In the genomic region with DNA sequence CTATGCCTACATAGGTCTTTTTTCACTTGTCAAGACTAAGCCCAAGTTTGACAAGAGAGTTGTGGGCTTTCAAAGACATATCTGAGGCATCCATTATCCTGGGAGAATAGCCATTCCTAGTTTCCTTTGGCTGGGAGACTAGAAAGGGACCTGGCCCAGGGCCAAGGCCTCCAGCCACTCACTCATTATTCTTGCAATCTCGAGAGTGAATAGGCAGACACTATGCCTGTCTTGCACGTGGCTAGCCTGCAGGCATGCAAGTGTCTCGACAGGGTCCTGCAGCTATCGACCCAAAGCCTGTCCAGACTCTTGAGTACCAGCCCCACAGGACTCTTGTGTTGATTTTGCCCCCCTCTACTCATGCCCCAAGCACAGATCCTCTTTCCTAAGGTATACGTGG, we compare ENCODE assay signal across 9 mouse cellular contexts.
A peak's percentile ranks its signal among the peaks of the same experiment; 100 is the strongest.
DNase-seq lines count a peak whose midpoint lies in the region; ATAC-seq and TF ChIP-seq lines count a peak whose summit lies in the region.
"Had no signal": no experiment of that assay in that cellular context is flagged by ENCODE, and none has a peak within 500 bp of the region (broad histone marks: within the 10 kb centered on the region; RNA-seq: fewer than 3 reads in every experiment).

No protein-coding gene starts in this region.

- TF ChIP-seq CTCF in heart, adult 2 months (IDR thresholded peaks at IDR 0.05): no peak

- no peak overlapping the region for H3K4me3 ChIP-seq in heart, adult 2 months
- H3K4me3 ChIP-seq in kidney, embryonic 16.5 days (ENCODE audit: low read length): no peak overlapping the region

- no peak overlapping the region for H3K9ac ChIP-seq in heart, adult 2 months (ENCODE audit: low read depth, low read length)
- H3K9ac ChIP-seq in kidney, embryonic 16.5 days (replicated peaks; ENCODE audit: low read length): no peak overlapping the region

- no peak overlapping the region for H3K4me2 ChIP-seq in kidney, embryonic 16.5 days (replicated peaks; ENCODE audit: low read depth, low read length)

- DNase-seq in gastrocnemius, postnatal 10 days: peak; percentile 59
- DNase-seq in gastrocnemius, adult 18-20 months (ENCODE audit: low spot score): no peak
- peak; percentile 9 for DNase-seq in MN1 (ENCODE audit: low spot score)
- DNase-seq in heart, adult 2 months: peak; percentile 53 to 55
- DNase-seq in frontal cortex, postnatal 25 days (ENCODE audit: low spot score in 2 of 2): no peak
- no peak for DNase-seq in yolk sac, embryonic 10.5 days (ENCODE audit: low spot score)
- DNase-seq in right cerebral cortex, postnatal 4 days: no peak

- no peaks in the 10 kb centered on the region for H3K79me2 ChIP-seq in heart, adult 2 months (replicated peaks; ENCODE audit: control insufficient read depth, insufficient read depth, low read length)

- no peaks in the 10 kb centered on the region for H3K27me3 ChIP-seq in heart, adult 2 months (ENCODE audit: control insufficient read depth, insufficient read depth, low read length)
- H3K27me3 ChIP-seq in kidney, embryonic 16.5 days (ENCODE audit: insufficient read depth, low read length): no peaks in the 10 kb centered on the region

- no peak overlapping the region for H3K27ac ChIP-seq in heart, adult 2 months
- H3K27ac ChIP-seq in kidney, embryonic 16.5 days (ENCODE audit: low read length): 0 out of 2 replicates have a peak overlapping the region, but pooled peaks have one; percentile 4

- H3K36me3 ChIP-seq in heart, adult 2 months (ENCODE audit: control insufficient read depth, insufficient read depth, low read length): no peaks in the 10 kb centered on the region
- H3K36me3 ChIP-seq in kidney, embryonic 16.5 days (ENCODE audit: insufficient read depth, low read length): no peaks in the 10 kb centered on the region; the same call in 1 of the 2 replicates

- WGBS in heart, adult 2 months: 33% methylated on average over 5 of the region's 5 CpGs
- 48% methylated on average over 5 of the region's 5 CpGs for WGBS in kidney, embryonic 16.5 days

- no peak for TF ChIP-seq EP300 in heart, adult 2 months (IDR thresholded peaks at IDR 0.05; ENCODE audit: insufficient read depth, low read depth, low read length)

- TF ChIP-seq POLR2A in heart, adult 2 months (IDR thresholded peaks at IDR 0.05; ENCODE audit: insufficient read depth, low read depth, low read length): no peak

- no peak for ATAC-seq in kidney, embryonic 16.5 days (ENCODE audit: low FRiP score, low TSS enrichment)
- ATAC-seq: CD4-positive, CD25-positive, alpha-beta regulatory T cell, adult 4 months had no signal

- no peaks in the 10 kb centered on the region for H3K9me3 ChIP-seq in kidney, embryonic 16.5 days (ENCODE audit: low read length)

- peaks cover 3% of the 10 kb centered on the region; the same call in 1 of the 2 replicates for H3K4me1 ChIP-seq in heart, adult 2 months (ENCODE audit: control insufficient read depth, insufficient read depth, low read length)
- H3K4me1 ChIP-seq in kidney, embryonic 16.5 days (ENCODE audit: insufficient read depth, low read length): peaks cover 9% of the 10 kb centered on the region; the same call in 1 of the 2 replicates

- intact Hi-C loops in heart, adult 2 months (cut with DNase I): no loop called here

Comparison
In these comparisons a context has a peak if more than half of its experiments do, and no peak if none do; other contexts are left out.
1. DNase-seq: peak in gastrocnemius, postnatal 10 days (single experiment), MN1 (single experiment) and heart, adult 2 months (2 of 2); none in gastrocnemius, adult 18-20 months (single experiment), frontal cortex, postnatal 25 days (0 of 2), yolk sac, embryonic 10.5 days (single experiment) and right cerebral cortex, postnatal 4 days (single experiment).